Mouse (Mus musculus): ENCODE measurements at regions not wholly inside any gene's neighbourhood (a gene's known extent, or its start where the extent isn't known, plus 50 kb on each side); places are given as distances from the start of the nearest gene placed in this dataset.

DNA sequence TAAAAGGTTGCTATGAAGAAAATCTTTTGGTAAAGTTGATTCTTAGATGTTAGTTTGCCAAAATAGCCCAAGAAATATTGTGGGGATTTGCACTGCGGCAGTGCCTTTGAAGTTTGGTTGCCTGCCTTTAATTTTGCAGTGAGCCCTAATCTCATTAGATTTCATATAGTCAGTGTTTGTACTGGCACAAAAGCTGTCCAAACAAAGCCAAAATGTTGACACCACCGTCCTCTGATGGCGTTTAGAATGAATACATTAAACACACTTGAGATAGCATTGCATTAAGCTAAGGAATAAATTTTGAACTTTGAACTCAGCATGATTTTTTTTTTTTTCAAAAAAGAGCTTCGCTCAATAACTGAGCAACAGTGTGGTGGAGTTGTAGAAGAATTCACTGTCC lies 51.9 kb upstream of the Gm5148 start:
- no peak for DNase-seq (ENCODE audit: low read depth)

All from induced T-regulatory cell, adult 2 months (primary cell).